Mouse (Mus musculus) heart, embryonic 15.5 days (tissue): ENCODE measurements around the gene Rbbp7. TPM values are rescaled to one million over a fixed set of nuclear protein-coding genes. Genes with fewer than 3 reads are reported as not detected.
A peak's percentile ranks its signal among the peaks of the same experiment; 100 is the strongest.
"Not testable (repeated sequence)": the region's sequence is repeated elsewhere in the genome, so short reads cannot be mapped to it uniquely, and the experiment has no call there.

Experiments used
- ATAC-seq: fragments of 200-750 bp; cut with Nextera tagmentation; replicated peaks from 2 replicates; pipeline ENCODE4 v1.8.0; 2017; ENCODE audit warnings: low read depth, moderate TSS enrichment; ENCODE audit not compliant: insufficient number of reproducible peaks, insufficient read depth, low FRiP score
- H3K27ac ChIP-seq: fragments of 300-500 bp; sonication (generic); 2 replicates; pipeline ENCODE4 v1.5.1; 2015; ENCODE audit warnings: mild to moderate bottlenecking, inconsistent platforms
- H3K27me3 ChIP-seq: fragments of 300-500 bp; sonication (generic); 2 replicates; pipeline ENCODE4 v1.6.1; 2015; ENCODE audit warnings: inconsistent platforms
- H3K36me3 ChIP-seq: fragments of 300-500 bp; sonication (generic); 2 replicates; pipeline ENCODE4 v1.6.1; 2015; ENCODE audit warnings: mild to moderate bottlenecking, inconsistent platforms
- H3K4me1 ChIP-seq: fragments of 300-500 bp; sonication (generic); replicated peaks from 2 replicates; pipeline ENCODE4 v1.6.1; 2015; ENCODE audit warnings: inconsistent platforms
- H3K4me2 ChIP-seq: fragments of 300-500 bp; sonication (generic); 2 replicates; pipeline ENCODE4 v1.6.1; 2015; ENCODE audit warnings: inconsistent platforms, mild to moderate bottlenecking, moderate library complexity
- H3K4me3 ChIP-seq: fragments of 300-500 bp; sonication (generic); 2 replicates; pipeline ENCODE4 v1.5.1; 2015; ENCODE audit warnings: mild to moderate bottlenecking, inconsistent platforms
- H3K9ac ChIP-seq: fragments of 300-500 bp; sonication (generic); 2 replicates; pipeline ENCODE4 v1.6.1; 2015; ENCODE audit warnings: mild to moderate bottlenecking, inconsistent platforms
- H3K9me3 ChIP-seq: fragments of 300-500 bp; sonication (generic); replicated peaks from 2 replicates; pipeline ENCODE4 v1.6.1; 2016; ENCODE audit warnings: inconsistent platforms
- WGBS: fragments of 180-500 bp; shearing (Covaris S2); methylation state at CpG from one replicate; pipeline ENCODE4 v1.1.7; 2015; ENCODE audit warnings: mixed read lengths; 5-methylcytosine and 5-hydroxymethylcytosine counted together
- polyA plus RNA-seq: library from polyadenylated mRNA; unstranded; fragments of >200 nt; fragmentation: Nextera tagmentation; extraction: Ambion mirVana; gene quantifications from 2 replicates; pipeline ENCODE4 v1.2.1, GENCODE M21; 2015

Gene Rbbp7
- polyA plus RNA-seq, 1 experiment from 2014 or later: 408 TPM

DNA sequence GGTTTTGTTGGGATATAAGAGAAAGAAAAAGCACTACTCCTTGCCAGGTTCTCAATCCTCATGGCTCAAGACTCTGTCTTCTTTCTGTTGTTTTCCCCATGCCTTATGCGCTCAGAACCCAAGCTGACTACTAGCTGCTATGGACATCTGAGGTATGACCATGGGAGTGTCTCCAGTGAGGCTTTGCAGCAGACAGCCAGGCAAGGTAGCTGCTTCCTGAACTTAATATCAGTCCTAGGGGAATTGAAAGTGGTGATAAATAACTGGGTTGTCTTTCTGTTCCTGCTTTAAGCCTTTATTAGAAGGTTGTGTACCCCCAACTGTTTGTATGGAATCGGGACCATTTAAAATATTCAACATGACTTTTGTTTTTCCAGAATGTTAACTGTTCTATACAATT lies 7.8 kb upstream of the Rbbp7 start:
- no peak overlapping the region for H3K27ac ChIP-seq
- H3K27me3 ChIP-seq: no peaks in the 10 kb centered on the region
- no peak overlapping the region for H3K9ac ChIP-seq
- no peaks in the 10 kb centered on the region for H3K36me3 ChIP-seq
- H3K4me3 ChIP-seq: no peak overlapping the region
- no peak overlapping the region for H3K4me2 ChIP-seq
- no peaks in the 10 kb centered on the region for H3K9me3 ChIP-seq
- no peak for ATAC-seq
- WGBS: 98% methylated on average over 2 of the region's 2 CpGs
- H3K4me1 ChIP-seq: no peaks in the 10 kb centered on the region

DNA sequence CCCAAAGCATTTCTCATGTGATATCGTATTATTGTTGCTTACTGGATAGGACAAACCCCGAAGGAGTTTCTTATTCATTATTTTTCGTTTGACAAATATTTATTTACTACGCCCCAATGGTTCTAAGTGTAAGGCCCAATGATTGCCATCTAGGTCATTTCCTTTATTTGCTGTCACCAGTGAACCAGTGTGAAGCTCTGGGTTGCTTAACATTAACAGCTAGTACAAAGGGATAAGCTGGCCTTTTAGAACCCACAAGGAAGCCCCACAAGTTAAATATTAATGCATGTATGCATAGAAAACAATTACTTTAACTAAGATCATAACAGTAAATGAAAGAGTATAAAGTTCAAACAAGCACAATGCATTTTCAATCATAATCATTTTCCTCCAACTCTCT lies 5.9 kb upstream of the Rbbp7 start:
- Histone ChIP-seq H3K9ac (no peak overlapping the region), H3K4me1 (peaks cover 5% of the 10 kb centered on the region), H3K27me3 (no peaks in the 10 kb centered on the region), H3K27ac (no peak overlapping the region), H3K4me2 (no peak overlapping the region), H3K9me3 (no peaks in the 10 kb centered on the region), H3K36me3 (no peaks in the 10 kb centered on the region), H3K4me3 (no peak overlapping the region)
- no peak for ATAC-seq
- WGBS: 84% methylated on average over 4 of the region's 4 CpGs

DNA sequence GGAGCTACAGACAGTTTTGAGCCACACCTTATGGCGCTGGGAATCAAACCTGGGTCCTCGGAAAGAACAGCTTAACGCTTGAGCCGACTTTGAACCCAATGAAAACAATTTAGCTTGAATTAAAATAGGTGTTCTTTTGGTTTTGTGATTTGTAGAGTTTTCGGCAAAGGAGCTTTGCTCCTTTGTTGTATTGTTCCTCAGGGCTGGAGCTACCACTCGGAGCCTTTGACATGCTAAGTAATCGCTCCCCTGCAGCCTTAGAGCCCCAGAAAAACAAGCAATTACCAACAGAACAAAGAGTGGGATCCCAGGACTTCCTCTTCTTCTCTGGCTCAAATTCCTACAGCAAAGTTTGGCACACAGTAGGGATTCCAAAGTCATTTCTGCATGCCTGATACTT lies 4.1 kb upstream of the Rbbp7 start:
- Histone ChIP-seq H3K4me1 (peaks cover 9% of the 10 kb centered on the region), H3K9me3 (no peaks in the 10 kb centered on the region), H3K27me3 (no peaks in the 10 kb centered on the region), H3K9ac (no peak overlapping the region), H3K36me3 (no peaks in the 10 kb centered on the region), H3K27ac (no peak overlapping the region), H3K4me3 (no peak overlapping the region), H3K4me2 (no peak overlapping the region)
- ATAC-seq: no peak
- WGBS: 70% methylated on average over 7 of the region's 7 CpGs

DNA sequence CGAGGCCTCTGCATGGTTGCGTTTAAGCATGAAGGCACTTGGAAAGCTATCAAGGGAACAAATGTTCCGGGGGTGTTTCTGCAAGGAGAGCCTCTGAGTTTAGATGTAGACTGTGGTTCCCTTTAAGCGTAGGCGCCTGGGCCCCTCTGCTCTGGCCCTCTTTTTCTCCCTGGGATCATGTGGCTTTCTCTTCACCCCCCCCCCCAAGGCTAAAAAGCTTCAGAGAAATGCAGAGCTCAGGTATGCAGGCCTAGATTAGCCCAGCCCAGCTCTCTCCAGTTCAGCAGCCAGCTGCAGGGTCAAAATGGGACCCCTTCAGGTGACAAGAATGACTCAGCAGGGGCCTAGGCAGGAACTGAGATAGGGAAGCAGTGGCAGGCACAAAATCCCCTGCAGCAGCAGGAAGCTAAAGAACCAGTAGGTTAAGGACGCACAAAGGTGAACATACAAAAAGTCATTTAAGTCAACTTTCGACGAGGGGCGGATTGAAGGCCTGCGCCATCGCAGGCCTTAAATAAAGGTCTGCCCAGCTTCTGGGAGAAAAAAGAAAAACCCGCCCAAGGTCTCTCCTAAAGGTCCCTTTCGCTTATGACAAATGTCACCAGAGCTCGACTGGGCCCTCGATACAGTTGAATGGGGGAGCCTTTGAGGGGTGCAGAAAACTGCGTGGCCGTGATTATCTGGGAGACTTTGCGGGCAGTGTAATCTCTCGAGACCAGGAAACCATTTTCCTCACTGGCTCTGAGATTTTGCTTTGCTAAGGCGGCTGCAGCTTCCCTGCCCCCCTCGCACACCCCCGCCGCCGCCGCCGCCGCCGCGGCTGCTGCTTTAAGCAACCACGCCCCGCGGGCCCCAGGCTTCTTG lies 719 bp upstream of the Rbbp7 start:
- 17% methylated on average over 20 of the region's 32 CpGs for WGBS
- peaks cover 9% of the 10 kb centered on the region for H3K4me1 ChIP-seq
- peak overlapping the region; percentile 38; the same call in 1 of the 2 replicates for H3K9ac ChIP-seq
- no peak for ATAC-seq
- no peaks in the 10 kb centered on the region for H3K9me3 ChIP-seq
- no peaks in the 10 kb centered on the region for H3K36me3 ChIP-seq
- H3K27ac ChIP-seq: peak overlapping the region; percentile 93
- peak overlapping the region; percentile 78 for H3K4me3 ChIP-seq
- no peaks in the 10 kb centered on the region for H3K27me3 ChIP-seq
- peak overlapping the region; percentile 55 for H3K4me2 ChIP-seq

DNA sequence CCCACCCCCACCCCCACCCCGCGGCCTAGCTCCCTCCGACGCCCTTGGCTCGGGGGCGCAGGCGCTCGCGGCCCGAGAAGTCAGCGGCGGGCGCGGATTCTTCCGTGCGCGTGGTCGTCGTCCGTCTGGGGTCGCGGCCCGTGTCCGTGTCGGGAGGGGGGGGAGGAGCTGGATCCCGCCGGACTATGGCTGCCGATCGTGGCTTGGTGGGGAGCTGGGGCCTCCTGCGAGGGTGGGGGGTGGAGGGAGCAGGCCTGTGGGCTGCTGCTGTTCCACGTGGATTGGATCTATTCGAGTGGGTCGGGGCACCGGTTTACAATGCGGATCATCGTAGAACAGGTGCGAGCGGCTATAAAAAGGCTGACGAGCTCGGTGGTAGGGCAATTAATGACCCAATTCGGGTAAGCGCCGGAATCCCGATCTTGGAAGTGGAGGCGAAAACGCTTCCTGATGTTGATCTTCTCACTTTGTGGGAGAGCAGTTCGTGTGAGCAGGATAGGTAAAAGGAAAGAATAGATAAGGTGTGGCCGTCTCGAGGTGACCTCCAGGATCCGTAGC lies 835 bp downstream of the Rbbp7 start:
- H3K36me3 ChIP-seq: no peaks in the 10 kb centered on the region
- H3K9ac ChIP-seq: peak overlapping the region; percentile 86
- 15% methylated on average over 40 of the region's 50 CpGs for WGBS
- H3K4me1 ChIP-seq: peaks cover 9% of the 10 kb centered on the region
- H3K27me3 ChIP-seq: no peaks in the 10 kb centered on the region
- peak; percentile 9; the same call in 1 of the 2 replicates for ATAC-seq
- H3K4me3 ChIP-seq: peak overlapping the region; percentile 78
- peak overlapping the region; percentile 98 for H3K27ac ChIP-seq
- H3K9me3 ChIP-seq: no peaks in the 10 kb centered on the region
- peak overlapping the region; percentile 58 for H3K4me2 ChIP-seq

DNA sequence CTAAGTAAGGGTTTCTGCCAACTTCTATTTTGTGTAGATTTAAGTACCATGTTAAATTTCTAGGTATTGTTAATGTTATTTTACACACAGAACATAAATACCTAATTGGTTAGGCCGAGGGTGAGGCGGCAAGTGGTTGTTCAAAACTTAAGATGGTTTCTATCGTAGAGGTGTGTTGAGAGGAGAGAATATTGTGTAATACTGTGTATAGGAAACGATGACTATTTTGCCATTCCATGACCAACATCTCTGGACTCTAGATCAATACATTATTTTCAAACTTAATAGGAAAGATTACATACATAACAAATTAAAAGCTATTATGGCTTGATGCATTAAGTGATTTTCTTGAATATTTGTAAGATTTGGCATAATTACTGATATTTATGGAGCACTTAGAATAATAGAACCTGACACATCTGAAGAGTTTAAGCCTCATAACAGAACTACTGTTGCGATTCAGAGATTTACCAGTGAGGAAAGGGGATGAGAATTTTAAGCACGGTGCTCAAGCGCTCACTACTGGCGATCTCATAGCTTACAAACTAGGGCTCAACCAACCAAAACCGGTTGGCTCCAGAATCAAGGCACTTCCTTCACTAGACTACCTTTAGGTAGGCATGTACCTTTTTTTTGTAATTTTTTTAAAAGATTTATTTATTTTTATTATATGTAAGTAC lies 1.7 kb downstream of the Rbbp7 start:
- Histone ChIP-seq H3K4me1 (peaks cover 9% of the 10 kb centered on the region), H3K27ac (0 out of 2 replicates have a peak overlapping the region, but pooled peaks have one; percentile 98), H3K9me3 (no peaks in the 10 kb centered on the region), H3K4me3 (peak overlapping the region; percentile 78), H3K36me3 (no peaks in the 10 kb centered on the region), H3K4me2 (peak overlapping the region; percentile 58), H3K9ac (peak overlapping the region; percentile 86; the same call in 1 of the 2 replicates), H3K27me3 (no peaks in the 10 kb centered on the region)
- no peak for ATAC-seq
- 31% methylated on average over 9 of the region's 9 CpGs for WGBS

DNA sequence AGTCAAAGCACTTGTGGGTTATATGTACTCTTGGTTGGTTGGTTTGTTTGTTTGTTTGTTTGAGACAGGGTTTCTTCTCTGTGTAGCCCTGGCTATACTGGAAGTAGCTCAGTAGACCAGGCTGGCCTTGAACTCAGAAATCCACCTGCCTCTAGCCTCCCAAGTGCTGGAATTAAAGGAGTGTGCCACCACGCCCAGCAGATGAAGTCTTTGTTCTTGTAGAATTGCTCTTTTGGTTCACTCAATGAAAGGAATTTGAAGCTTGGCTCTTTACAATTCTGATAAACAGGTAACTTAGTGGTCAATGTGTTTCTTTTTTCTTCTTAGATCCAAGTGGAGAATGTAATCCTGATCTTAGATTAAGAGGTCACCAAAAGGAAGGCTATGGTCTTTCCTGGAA lies 10.5 kb downstream of the Rbbp7 start:
- Histone ChIP-seq H3K36me3 (peaks cover 21% of the 10 kb centered on the region; the same call in 1 of the 2 replicates), H3K4me2 (no peak overlapping the region), H3K27ac (no peak overlapping the region), H3K9ac (no peak overlapping the region), H3K9me3 (no peaks in the 10 kb centered on the region), H3K4me3 (no peak overlapping the region), H3K4me1 (no peaks in the 10 kb centered on the region), H3K27me3 (no peaks in the 10 kb centered on the region)
- ATAC-seq: no peak
- 73% methylated on average over 1 of the region's 1 CpGs for WGBS

DNA sequence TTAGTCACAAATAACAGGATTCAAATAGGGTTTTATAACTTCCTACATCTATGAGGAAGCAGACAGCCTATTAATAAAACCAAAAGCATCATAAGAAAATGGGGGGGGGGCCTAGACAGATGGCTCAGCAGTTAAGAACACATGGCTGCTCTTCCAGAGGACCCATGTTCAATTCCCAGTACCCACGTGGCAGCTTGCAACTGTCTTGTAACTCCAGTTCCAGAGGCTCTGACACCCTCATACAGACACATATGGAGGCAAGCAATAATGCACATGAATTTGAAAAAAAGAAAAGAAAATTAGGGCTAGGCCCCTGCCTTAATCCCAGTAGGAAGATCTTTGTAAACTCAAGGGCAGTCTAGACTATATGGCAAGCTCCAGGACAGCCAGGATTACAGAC lies 28.2 kb downstream of the Rbbp7 start:
- no peak overlapping the region for H3K4me3 ChIP-seq
- no peak overlapping the region for H3K27ac ChIP-seq
- 65% methylated on average over 1 of the region's 1 CpGs for WGBS
- ATAC-seq: no peak
- H3K4me1 ChIP-seq: no peaks in the 10 kb centered on the region
- H3K4me2 ChIP-seq: no peak overlapping the region
- no peak overlapping the region for H3K9ac ChIP-seq
- H3K36me3 ChIP-seq: peaks cover 2% of the 10 kb centered on the region; the same call in 1 of the 2 replicates
- no peaks in the 10 kb centered on the region for H3K27me3 ChIP-seq
- no peaks in the 10 kb centered on the region for H3K9me3 ChIP-seq

DNA sequence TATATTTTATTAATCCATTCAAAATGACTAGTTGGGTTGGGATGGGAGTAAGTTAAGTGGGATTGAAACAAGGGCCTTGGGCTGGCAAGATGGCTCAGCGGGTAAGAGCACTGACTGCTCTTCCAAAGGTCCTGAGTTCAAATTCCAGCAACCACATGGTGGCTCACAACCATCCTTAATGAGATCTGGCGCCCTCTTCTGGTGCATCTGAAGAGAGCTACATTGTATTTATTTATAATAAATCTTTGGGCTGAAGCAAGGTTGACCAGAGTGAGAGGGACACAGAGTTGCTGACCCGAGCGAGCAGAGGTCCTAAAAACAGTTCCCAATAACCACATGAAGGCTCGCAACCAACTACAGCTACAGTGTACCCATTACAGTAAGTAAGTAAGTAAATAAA lies 31.2 kb downstream of the Rbbp7 start:
- not testable (repeated sequence) for H3K36me3 ChIP-seq, H3K4me3 ChIP-seq, H3K9me3 ChIP-seq, ATAC-seq, H3K27me3 ChIP-seq, H3K9ac ChIP-seq, H3K27ac ChIP-seq, H3K4me1 ChIP-seq, H3K4me2 ChIP-seq
- 83% methylated on average over 5 of the region's 5 CpGs for WGBS

DNA sequence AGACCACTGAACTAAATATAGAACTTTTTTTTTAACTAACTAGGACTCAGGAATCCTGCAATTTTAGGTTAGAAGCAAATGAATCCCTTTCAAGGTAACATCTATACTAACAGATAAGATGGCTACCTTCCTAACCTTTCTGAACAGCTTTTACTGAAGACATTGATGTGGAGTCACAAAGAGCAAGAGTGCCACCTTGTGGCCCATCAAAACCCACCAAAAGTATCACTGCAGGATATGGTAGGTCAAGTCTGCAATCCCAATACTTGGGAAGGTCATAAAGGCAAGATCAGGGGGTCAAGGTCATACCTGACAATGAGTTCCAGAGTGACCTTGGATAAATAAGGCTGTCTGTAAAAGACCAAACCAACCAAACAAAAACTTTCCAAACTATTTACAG lies 40.2 kb downstream of the Rbbp7 start:
- ATAC-seq: no peak

DNA sequence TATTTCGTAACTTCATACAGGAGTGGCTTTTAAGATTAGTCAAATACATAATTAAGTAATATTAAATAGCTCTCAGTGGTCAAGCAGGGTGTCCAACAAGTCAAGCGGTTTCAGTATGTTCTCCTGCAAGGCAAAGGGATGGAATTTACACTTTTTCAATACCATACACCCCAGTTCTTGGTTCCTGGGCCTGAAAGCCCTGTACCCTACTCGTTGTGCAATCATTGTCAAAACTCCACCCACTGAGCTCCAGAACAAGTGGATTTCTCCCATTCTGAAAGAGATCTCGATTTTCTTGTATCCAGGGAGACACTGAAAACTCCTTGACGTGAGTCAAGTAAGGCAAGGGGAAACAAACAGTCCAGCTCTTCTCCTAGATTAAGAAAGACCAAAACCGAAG lies 67.8 kb downstream of the Rbbp7 start:
- H3K4me2 ChIP-seq: peak overlapping the region; percentile 87
- ATAC-seq: no peak
- H3K9ac ChIP-seq: peak overlapping the region; percentile 62; the same call in 1 of the 2 replicates
- H3K27me3 ChIP-seq: no peaks in the 10 kb centered on the region
- 44% methylated on average over 6 of the region's 6 CpGs for WGBS
- H3K4me1 ChIP-seq: no peaks in the 10 kb centered on the region
- no peaks in the 10 kb centered on the region for H3K9me3 ChIP-seq
- H3K27ac ChIP-seq: no peak overlapping the region
- H3K4me3 ChIP-seq: peak overlapping the region; percentile 70
- no peaks in the 10 kb centered on the region for H3K36me3 ChIP-seq

More for the DNA sequence above, 40.2 kb downstream of the Rbbp7 start:
- Histone ChIP-seq H3K4me1 (no peaks in the 10 kb centered on the region), H3K4me2 (no peak overlapping the region), H3K9me3 (no peaks in the 10 kb centered on the region), H3K9ac (no peak overlapping the region), H3K27me3 (no peaks in the 10 kb centered on the region), H3K36me3 (no peaks in the 10 kb centered on the region; the same call in 1 of the 2 replicates), H3K27ac (no peak overlapping the region), H3K4me3 (no peak overlapping the region)
